14 mouse cellular contexts compared by ENCODE assay signal in the genomic region with DNA sequence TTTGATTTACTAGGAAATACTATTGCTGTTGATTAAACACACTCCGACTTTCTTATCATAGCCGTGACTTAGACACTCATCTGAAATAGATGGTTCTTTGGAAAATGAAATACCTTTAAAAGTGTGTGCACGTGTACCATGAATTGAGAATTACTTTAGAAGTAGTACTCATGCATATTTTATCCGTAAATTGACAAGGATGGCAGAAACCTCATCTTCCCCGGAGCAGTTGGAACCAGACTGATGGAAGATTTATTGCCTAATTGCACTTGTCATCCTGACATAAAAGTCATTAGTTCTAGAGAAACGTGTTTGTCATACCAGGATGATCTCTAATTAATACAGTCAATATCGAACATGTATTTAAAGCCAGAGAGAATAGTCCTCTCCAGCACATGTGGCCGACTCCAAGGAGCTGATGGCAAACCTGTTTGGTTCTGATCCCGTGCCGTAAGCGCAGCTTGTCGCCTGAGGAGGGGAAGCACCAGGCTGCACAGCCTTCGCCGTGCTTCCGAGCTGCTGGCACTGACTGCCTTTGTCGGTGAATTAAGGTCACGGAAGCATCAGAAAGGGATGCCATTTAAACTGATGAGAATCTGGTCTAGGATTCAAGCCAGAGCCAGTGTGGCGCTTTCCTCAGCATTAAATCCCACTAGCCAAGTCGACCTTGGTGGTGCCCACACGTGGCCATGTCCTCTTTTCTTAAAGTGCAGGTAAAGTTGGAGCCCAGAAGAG.
DNase-seq lines count a peak whose midpoint lies in the region; ATAC-seq lines count a peak whose summit lies in the region.
"Had no signal": no experiment of that assay in that cellular context is flagged by ENCODE, and none has a peak within 500 bp of the region (broad histone marks: within the 10 kb centered on the region; RNA-seq: fewer than 3 reads in every experiment).

No protein-coding gene starts in this region.

- no peak for DNase-seq in hindbrain, embryonic 11.5 days (ENCODE audit: low spot score)
- DNase-seq in cerebellum, adult 18-20 months: peak; percentile 58 to 61
- peak; percentile 80 to 84 for DNase-seq in cerebellum, postnatal 14 days
- peak; percentile 59 for DNase-seq in retina, postnatal 1 day
- DNase-seq: kidney, adult 8-10 months; lung, postnatal 10 days had no signal

- H3K27ac ChIP-seq in hindbrain, embryonic 15.5 days (replicated peaks): no peak overlapping the region
- no peak overlapping the region for H3K27ac ChIP-seq in hindbrain, embryonic 11.5 days (ENCODE audit: low read depth, low read length)
- H3K27ac ChIP-seq: left cerebral cortex, adult 2 months; limb, embryonic 13.5 days; liver, embryonic 15.5 days had no signal

- H3K4me2 ChIP-seq in hindbrain, embryonic 15.5 days: no peak overlapping the region
- no peak overlapping the region for H3K4me2 ChIP-seq in hindbrain, embryonic 11.5 days (replicated peaks; ENCODE audit: low read depth, low read length)
- H3K4me2 ChIP-seq: limb, embryonic 13.5 days; liver, embryonic 15.5 days had no signal

- H3K9ac ChIP-seq in hindbrain, embryonic 15.5 days: no peak overlapping the region
- H3K9ac ChIP-seq in hindbrain, embryonic 11.5 days (ENCODE audit: low read depth, low read length): no peak overlapping the region
- H3K9ac ChIP-seq: limb, embryonic 13.5 days; liver, embryonic 15.5 days had no signal

- H3K9me3 ChIP-seq in hindbrain, embryonic 15.5 days: no peaks in the 10 kb centered on the region
- no peaks in the 10 kb centered on the region for H3K9me3 ChIP-seq in hindbrain, embryonic 11.5 days (ENCODE audit: control insufficient read depth, low read length)
- H3K9me3 ChIP-seq: G1E; liver, embryonic 15.5 days had no signal

- ATAC-seq in hindbrain, embryonic 15.5 days (ENCODE audit: low FRiP score, low read depth): 0 out of 2 replicates have a peak, but pooled peaks have one; percentile 61
- ATAC-seq in hindbrain, embryonic 11.5 days (ENCODE audit: low FRiP score): no peak
- no peak for ATAC-seq in granulocyte monocyte progenitor cell, adult 5-6 weeks (replicated peaks; ENCODE audit: poor library complexity, severe bottlenecking)
- ATAC-seq in erythroblast, adult 5-6 weeks (replicated peaks; ENCODE audit: low FRiP score, poor library complexity, severe bottlenecking): no peak

- WGBS in hindbrain, embryonic 15.5 days: 62% methylated on average over 20 of the region's 20 CpGs
- 87% methylated on average over 20 of the region's 20 CpGs for WGBS in hindbrain, embryonic 11.5 days

- H3K4me1 ChIP-seq in hindbrain, embryonic 15.5 days (replicated peaks): 0 out of 2 replicates have a peak, but pooled peaks cover 3% of the 10 kb centered on the region
- H3K4me1 ChIP-seq in hindbrain, embryonic 11.5 days (replicated peaks; ENCODE audit: control insufficient read depth, insufficient read depth, low read length): no peaks in the 10 kb centered on the region
- H3K4me1 ChIP-seq: liver, embryonic 15.5 days; megakaryocyte, embryonic 14.5 days had no signal

- no peak overlapping the region for H3K4me3 ChIP-seq in hindbrain, embryonic 15.5 days
- H3K4me3 ChIP-seq in hindbrain, embryonic 11.5 days (ENCODE audit: low read depth, low read length): no peak overlapping the region
- H3K4me3 ChIP-seq: left cerebral cortex, adult 2 months; limb, embryonic 13.5 days; liver, embryonic 15.5 days; megakaryocyte, embryonic 14.5 days had no signal

- H3K36me3 ChIP-seq in hindbrain, embryonic 15.5 days: no peaks in the 10 kb centered on the region
- no peaks in the 10 kb centered on the region for H3K36me3 ChIP-seq in hindbrain, embryonic 11.5 days (ENCODE audit: control insufficient read depth, insufficient read depth, low read length)
- H3K36me3 ChIP-seq: G1E; limb, embryonic 13.5 days; liver, embryonic 15.5 days had no signal

- H3K27me3 ChIP-seq in hindbrain, embryonic 15.5 days: no peaks in the 10 kb centered on the region
- H3K27me3 ChIP-seq in hindbrain, embryonic 11.5 days (ENCODE audit: control insufficient read depth, insufficient read depth, low read length): no peaks in the 10 kb centered on the region
- H3K27me3 ChIP-seq: limb, embryonic 13.5 days; liver, embryonic 15.5 days; megakaryocyte, embryonic 14.5 days had no signal
